Mouse (Mus musculus) frontal cortex, postnatal 25 days (tissue): ENCODE results near the gene Vmn1r129.
"Not testable (repeated sequence)": the region's sequence is repeated elsewhere in the genome, so short reads cannot be mapped to it uniquely, and the experiment has no call there.

Experiments
- DNase-seq, 2 experiments: peaks; one replicate each; pipeline ENCODE4 v3.0.0; 2022; ENCODE audit warnings: low spot score in 2 of 2

Vmn1r129 gene

DNA sequence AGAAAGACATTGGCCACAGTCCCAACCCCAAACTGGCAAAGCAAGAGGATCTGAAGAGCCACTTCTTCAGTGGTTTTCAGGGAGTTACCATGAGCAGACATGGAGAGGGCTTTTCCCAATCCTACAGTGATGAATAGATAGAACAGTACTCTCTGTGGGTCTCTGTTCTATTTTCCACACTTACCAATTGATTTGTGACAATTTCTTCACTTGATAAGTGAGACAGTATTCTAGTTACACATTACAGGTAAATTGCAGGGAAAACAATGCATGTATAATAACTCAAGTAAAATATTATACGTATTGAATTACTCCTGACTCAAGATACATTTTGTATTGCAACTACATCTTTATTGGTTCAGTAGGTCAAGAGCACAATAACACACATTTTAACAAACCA, at the start of gene Vmn1r129:
Vmn1r129 (minus strand) TSS at position 101 of the 400 bp plus-strand sequence.
- not testable (repeated sequence) for DNase-seq

DNA sequence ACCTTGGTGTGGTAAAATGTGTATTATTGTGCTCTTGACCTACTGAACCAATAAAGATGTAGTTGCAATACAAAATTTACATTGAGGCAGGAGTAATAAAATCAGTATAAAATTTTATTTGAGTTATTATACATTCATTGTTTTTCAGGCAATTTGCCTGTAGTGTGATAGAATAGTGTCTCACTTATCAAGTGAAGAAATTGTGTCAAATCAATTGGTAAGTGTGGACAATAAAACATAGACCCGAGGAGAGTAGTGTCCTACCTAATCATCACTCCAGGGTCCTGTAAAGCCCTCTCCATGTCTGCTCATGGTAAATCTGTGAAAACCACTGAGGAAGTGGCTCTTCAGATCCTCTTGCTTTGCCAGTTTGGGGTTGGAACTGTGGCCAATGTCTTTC, 12.0 kb downstream of the Vmn1r129 start, which contains the start of gene Vmn1r128:
Vmn1r128 (plus strand) TSS at position 301 of the 400 bp plus-strand sequence.
- DNase-seq, result not testable (repeated sequence)

DNA sequence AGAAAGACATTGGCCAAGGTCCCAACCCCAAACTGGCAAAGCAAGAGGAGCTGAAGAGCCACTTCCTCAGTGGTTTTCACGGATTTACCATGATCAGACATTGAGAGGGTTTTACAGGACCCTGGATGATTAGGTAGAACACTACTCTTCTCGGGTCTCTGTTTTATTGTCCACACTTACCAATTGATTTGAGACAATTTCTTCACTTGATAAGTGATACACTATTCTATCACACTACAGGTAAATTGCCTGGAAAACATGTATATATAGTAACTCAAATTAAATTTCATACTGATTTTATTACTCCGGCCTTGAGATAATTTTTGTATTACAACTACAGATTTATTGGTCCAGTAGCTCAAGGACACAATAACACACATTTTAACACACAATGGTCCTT, 41.3 kb downstream of the Vmn1r129 start, which contains the start of gene Vmn1r127:
Vmn1r127 (minus strand) TSS at position 101 of the 400 bp plus-strand sequence.
- not testable (repeated sequence) for DNase-seq
